Mouse (Mus musculus): ENCODE results near the gene Lrrc8a. TPM values are rescaled to one million over a fixed set of nuclear protein-coding genes. Genes with fewer than 3 reads are reported as not detected.
A peak's percentile ranks its signal among the peaks of the same experiment; 100 is the strongest.

Gene Lrrc8a
- total RNA-seq, 1 experiment from 2014 or later: 9.8 TPM

- ATAC-seq (replicated peaks; ENCODE audit: insufficient number of reproducible peaks, low FRiP score, low TSS enrichment, poor library complexity, severe bottlenecking): no peak
Measured at GRCm38 (mm10) chr2:30236426-30237198, 903 bp upstream of the Lrrc8a start.

DNA sequence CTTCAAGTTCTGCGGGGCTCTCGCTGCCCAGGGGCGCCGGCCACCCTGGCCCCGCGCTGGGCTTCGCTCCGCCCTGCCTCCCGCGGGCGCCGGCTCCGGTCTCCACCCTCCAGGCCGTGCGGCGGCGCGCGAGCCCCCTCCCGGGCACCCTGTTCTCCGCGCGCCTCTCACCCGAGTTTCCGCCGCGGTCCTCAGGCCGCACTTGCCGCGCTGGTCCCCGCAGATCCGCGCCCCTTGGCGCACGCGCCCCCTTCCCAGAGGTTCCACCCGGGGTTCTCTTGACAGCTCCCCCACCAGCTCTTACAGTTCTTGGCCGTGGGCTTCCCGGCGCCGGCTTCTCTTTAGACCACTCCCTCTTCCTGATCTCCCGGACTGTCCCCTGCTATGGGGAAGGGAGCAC lies 366 bp downstream of the Lrrc8a start:
- ATAC-seq (replicated peaks; ENCODE audit: insufficient number of reproducible peaks, low FRiP score, low TSS enrichment, poor library complexity, severe bottlenecking): no peak

GRCm38 (mm10) chr2:30238906-30239465 lies 1.5 kb downstream of the Lrrc8a start:
- ATAC-seq (replicated peaks; ENCODE audit: insufficient number of reproducible peaks, low FRiP score, low TSS enrichment, poor library complexity, severe bottlenecking): no peak

DNA sequence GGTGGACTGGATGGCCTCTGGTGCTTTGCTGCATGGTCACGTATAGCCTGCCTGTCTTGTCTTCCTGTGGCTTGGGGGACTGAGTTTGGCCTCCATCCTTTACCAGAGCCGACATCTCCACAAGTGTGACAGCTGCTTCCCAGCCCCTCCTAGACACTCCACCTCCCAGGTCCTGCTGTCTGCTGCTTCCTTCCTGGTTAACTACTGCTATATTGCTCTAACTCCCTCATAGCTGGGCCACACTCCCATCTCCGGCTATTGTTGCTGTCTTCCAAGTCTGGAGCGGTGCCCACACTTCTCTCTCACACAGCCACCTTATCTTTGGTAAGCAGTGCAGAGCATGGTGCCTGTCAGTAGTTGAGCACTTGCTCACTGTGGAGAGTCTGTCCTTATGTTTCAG lies 2.3 kb downstream of the Lrrc8a start:
- ATAC-seq (replicated peaks; ENCODE audit: insufficient number of reproducible peaks, low FRiP score, low TSS enrichment, poor library complexity, severe bottlenecking): no peak

DNA sequence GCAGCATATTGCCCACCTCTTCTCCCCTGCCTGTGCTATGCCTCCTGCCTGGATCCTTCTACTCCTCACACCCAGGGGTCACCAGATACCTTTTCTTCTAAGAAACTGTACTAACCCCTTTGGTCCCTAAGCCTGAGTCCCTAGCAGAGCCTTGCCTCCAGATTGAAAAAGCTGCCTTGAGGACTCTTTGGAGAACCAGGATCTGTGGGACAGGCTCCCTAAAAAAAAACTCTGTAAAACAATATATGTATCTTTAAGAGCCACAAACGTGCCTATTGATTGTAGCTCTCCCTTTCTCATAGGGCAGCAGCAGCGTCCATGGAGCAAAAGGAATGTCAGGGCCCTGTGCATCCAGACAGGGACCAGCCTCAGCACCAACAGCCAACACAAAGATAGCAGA lies 2.8 kb downstream of the Lrrc8a start, which contains the start of gene Gm28035:
Gm28035 (plus strand) TSS at position 301 of the 400 bp plus-strand sequence.
- no peak for ATAC-seq (replicated peaks; ENCODE audit: insufficient number of reproducible peaks, low FRiP score, low TSS enrichment, poor library complexity, severe bottlenecking)

DNA sequence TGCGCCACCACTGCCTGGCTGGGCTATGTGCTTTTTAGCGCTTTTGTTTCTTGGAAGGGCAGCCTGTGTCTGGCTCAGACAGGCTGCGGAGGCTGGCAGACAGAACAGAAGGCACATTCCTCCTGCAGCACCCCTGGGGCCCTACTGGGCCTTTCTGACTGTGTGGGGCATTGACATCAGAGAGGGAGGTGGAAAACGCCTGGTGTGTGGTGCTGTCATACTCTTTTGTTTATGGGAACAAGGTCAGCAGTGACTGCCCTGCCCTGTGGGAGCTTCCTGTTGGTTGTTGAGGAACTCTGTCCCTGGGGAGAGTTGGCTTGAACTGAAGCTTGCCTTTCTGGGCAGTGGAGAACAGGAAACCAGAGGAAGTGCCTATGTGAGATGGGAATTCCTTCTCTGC lies 5.0 kb downstream of the Lrrc8a start:
- ATAC-seq (replicated peaks; ENCODE audit: insufficient number of reproducible peaks, low FRiP score, low TSS enrichment, poor library complexity, severe bottlenecking): no peak

DNA sequence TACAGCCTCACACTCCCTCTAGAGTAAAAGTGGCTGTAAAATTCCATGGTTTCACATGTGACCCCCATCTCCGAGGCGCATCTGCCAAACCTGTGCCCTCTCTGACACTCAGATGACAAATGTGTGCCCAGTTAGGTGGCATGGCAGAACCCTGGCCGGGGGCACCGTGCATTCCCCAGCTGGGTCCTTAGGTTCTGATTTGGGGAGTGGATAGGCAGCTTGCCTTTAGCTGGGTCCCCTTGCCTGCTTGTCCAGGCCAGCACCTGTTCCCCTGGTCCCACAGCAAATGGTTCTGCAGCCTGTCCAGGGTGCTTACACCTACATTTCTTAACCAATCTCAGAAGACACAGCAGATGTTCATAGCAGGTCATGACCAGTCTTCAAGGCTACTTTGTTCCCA lies 5.9 kb downstream of the Lrrc8a start:
- no peak for ATAC-seq (replicated peaks; ENCODE audit: insufficient number of reproducible peaks, low FRiP score, low TSS enrichment, poor library complexity, severe bottlenecking)

- no peak for ATAC-seq (replicated peaks; ENCODE audit: insufficient number of reproducible peaks, low FRiP score, low TSS enrichment, poor library complexity, severe bottlenecking)
Measured at GRCm38 (mm10) chr2:30244595-30245178, 7.2 kb downstream of the Lrrc8a start.

- no peak for ATAC-seq (replicated peaks; ENCODE audit: insufficient number of reproducible peaks, low FRiP score, low TSS enrichment, poor library complexity, severe bottlenecking)
Measured at GRCm38 (mm10) chr2:30247036-30247435, 9.5 kb downstream of the Lrrc8a start.

GRCm38 (mm10) chr2:30247681-30248080 lies 10.2 kb downstream of the Lrrc8a start:
- no peak for ATAC-seq (replicated peaks; ENCODE audit: insufficient number of reproducible peaks, low FRiP score, low TSS enrichment, poor library complexity, severe bottlenecking)

GRCm38 (mm10) chr2:30249182-30249581 lies 11.7 kb downstream of the Lrrc8a start:
- no peak for ATAC-seq (replicated peaks; ENCODE audit: insufficient number of reproducible peaks, low FRiP score, low TSS enrichment, poor library complexity, severe bottlenecking)

DNA sequence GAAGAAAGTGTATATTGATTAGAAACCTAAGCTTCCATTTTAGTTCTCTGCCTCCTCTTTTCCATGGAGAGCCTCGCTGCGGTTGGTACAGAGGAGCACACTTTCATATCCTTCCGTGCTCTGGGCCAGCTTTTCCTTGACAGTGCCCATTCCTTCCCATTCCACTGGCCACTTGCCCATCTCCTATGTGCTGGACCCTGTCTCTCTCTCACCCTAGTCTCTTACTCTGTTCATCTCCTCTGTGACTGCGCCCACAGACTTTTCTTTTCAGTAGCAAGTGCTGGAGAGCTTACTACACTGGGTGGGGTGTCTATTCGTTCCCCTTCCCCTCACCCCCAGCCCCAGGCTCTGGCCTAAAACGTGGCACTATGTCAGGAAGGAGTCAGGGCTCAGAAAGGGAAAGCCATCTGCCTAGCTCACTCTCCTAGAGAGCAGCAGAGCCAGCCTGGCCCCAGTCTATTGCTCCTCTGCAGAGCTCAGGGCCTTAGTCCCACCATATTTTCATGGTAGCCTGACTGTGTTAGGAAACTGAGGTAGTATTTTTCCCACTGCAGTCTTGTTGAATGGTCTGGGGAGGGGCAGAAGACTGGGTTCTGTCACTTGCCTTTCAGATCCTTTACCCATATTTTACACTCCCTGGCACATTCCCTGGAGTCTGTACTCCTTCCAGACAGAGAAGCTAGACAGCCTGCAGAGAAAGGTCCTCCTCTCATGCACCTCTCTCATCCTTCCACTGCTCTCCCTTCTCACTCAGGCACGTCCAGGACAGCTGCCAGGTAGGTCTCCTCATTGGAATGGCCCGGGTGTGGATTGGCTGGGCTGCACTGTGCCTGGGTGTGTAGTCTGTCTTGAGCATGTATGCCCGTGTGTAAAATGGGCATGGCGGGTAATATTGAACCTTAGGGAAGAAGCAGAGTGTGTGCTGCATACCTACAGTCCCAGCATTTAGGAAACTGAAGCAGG lies 12.9 kb downstream of the Lrrc8a start:
- ATAC-seq (replicated peaks; ENCODE audit: insufficient number of reproducible peaks, low FRiP score, low TSS enrichment, poor library complexity, severe bottlenecking): no peak

DNA sequence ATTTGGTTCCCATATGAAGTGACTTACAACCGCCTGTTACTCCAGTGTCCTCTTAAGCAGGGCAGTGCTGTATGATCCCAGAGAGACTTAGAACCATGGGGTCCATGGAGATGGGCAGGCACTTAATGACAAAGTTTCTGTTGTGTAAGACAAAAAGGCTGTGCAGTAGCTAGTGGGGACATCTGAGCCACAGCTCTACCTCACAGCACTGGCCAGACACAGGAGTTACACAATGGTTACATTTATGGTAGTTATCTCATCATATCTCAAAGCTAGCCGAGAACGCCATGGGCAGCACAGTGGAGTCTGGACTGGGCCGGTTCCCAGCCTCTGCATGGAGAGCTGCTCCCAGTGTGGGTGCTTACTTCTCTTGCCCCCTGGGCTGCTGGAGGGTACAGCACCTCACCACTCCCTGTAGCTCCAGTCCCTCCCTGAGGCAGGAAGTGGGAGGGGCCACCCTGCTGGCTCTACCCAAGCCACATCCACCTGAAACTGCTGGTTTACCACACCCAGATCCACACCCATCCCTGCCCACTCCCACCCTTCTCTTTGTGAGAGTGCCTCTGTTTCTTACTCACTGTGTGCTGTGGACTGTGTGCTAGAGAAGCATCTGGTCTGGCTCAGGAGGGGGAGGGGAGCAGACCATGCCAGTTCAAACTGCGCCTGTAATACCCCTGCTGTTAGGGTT lies 14.0 kb downstream of the Lrrc8a start:
- ATAC-seq (replicated peaks; ENCODE audit: insufficient number of reproducible peaks, low FRiP score, low TSS enrichment, poor library complexity, severe bottlenecking): peak; percentile 33; the same call in 1 of the 2 replicates

DNA sequence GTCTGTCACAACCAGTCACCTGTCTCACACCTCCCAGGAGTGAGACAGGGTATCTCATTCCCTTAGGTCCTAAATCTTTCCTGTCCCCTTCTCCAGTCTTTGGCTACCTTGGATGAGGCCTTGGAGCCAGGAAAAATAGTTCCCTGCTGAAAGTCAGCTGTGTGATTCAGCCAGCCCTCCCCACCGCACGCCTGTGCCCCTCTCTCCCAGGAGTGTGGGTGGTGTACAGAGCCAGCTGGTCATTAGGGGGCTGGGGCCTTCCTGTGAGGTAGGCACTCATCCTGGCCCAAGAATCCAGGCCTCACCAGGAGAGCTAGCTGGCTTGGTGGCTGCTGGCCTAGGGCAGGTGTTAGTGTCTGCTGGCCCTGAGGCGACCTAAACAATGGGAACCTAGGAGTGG lies 15.0 kb downstream of the Lrrc8a start:
- ATAC-seq (replicated peaks; ENCODE audit: insufficient number of reproducible peaks, low FRiP score, low TSS enrichment, poor library complexity, severe bottlenecking): no peak

DNA sequence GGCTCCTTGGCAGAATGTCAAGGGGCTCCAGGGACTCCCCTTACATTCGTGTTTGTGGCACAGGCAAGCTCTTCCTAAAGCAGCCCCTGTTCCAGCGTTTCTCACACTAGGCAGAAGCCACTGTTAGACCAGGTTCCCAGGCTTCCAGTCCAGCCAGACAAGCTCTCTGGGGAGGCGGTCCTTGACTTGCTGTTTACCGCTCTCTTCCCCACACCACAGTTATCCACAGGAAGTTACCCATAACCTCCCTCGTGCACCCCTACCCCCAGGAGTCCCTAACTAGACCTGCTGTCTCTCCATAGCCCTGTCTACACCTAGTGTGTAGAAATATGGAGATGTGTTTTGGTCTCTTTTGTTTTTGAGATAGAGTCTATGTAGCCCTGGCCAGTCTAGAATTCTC lies 16.3 kb downstream of the Lrrc8a start:
- no peak for ATAC-seq (replicated peaks; ENCODE audit: insufficient number of reproducible peaks, low FRiP score, low TSS enrichment, poor library complexity, severe bottlenecking)

DNA sequence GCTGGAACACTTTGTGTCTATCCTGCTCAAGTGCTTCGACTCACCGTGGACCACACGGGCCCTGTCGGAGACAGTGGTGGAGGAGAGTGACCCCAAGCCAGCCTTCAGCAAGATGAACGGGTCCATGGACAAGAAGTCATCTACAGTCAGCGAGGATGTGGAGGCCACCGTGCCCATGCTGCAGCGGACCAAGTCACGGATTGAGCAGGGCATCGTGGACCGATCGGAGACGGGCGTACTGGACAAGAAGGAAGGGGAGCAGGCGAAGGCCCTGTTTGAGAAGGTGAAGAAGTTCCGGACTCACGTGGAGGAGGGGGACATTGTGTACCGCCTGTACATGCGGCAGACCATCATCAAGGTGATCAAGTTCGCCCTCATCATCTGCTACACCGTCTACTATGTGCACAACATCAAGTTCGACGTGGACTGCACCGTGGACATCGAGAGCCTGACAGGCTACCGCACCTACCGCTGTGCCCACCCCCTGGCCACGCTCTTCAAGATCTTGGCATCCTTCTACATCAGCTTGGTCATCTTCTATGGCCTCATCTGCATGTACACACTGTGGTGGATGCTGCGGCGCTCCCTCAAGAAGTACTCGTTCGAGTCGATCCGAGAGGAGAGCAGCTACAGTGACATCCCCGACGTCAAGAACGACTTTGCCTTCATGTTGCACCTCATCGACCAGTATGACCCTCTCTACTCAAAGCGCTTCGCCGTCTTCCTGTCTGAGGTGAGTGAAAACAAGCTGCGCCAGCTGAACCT lies 18.3 kb downstream of the Lrrc8a start:
- ATAC-seq (replicated peaks; ENCODE audit: insufficient number of reproducible peaks, low FRiP score, low TSS enrichment, poor library complexity, severe bottlenecking): no peak

DNA sequence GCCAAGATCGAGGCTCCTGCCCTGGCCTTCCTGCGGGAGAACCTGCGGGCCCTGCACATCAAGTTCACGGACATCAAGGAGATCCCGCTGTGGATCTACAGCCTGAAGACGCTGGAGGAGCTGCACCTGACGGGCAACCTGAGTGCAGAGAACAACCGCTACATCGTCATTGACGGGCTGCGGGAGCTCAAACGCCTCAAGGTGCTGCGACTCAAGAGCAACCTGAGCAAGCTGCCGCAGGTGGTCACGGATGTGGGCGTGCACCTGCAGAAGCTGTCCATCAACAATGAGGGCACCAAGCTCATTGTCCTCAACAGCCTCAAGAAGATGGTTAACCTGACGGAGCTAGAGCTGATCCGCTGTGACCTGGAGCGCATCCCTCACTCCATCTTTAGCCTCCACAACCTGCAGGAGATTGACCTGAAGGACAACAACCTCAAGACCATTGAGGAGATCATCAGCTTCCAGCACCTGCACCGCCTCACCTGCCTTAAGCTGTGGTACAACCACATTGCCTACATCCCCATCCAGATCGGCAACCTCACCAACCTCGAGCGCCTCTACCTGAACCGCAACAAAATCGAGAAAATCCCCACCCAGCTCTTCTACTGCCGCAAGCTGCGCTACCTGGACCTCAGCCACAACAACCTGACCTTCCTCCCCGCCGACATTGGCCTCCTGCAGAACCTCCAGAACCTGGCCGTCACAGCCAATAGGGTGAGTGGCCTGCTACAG lies 19.3 kb downstream of the Lrrc8a start:
- ATAC-seq (replicated peaks; ENCODE audit: insufficient number of reproducible peaks, low FRiP score, low TSS enrichment, poor library complexity, severe bottlenecking): no peak
